Mouse (Mus musculus): ENCODE results near the gene Eps15.

DNA sequence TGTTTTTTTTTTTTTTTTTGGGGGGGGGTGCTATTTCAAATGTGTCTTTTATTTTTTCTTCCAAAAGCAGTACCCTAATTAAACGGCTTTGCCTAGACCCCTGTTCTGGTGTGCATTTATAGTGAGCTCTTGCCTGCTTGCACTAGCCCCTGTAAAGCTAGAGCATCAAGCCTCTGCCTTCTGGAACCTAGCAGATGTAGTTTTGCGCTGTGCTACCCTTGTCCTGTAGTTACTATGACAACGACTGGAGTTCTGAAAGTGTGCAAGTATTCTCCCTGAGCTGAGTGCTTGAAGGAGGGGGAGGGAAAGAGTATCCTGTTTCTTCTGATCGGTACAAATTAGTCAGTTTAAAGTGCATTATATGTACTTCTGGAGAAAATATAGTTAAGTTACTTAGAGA is 105.5 kb downstream of the Eps15 start:
- no peak for TF ChIP-seq MAFK (IDR thresholded peaks at IDR 0.05; ENCODE audit: insufficient read depth, low read depth, low read length)
- TF ChIP-seq CHD2 (IDR thresholded peaks at IDR 0.05; ENCODE audit: low read depth, low read length): no peak
- no peak for TF ChIP-seq ZNF384 (IDR thresholded peaks at IDR 0.05; ENCODE audit: low read depth, low read length)

Data from ES-E14 (cell line).